Mouse (Mus musculus): ENCODE results near the gene H2al1i. TPM values are rescaled to one million over a fixed set of nuclear protein-coding genes. Genes with fewer than 3 reads are reported as not detected.
"Not testable (repeated sequence)": the region's sequence is repeated elsewhere in the genome, so short reads cannot be mapped to it uniquely, and the experiment has no call there.

Gene H2al1i
- not detected for total RNA-seq (2021)
- long read RNA-seq, experiment 1: 0 reads
- long read RNA-seq, experiment 2: 0 reads

- H3K27ac ChIP-seq; intact Hi-C loops (cut with DNase I); H3K4me3 ChIP-seq; DNase-seq: not testable (repeated sequence)
These were observed at the start of gene H2al1i for GRCm38 (mm10) chrX:11324359-11324758. Gene H2al1i (plus strand): TSS chrX:11324659.

- no peak overlapping the region for H3K4me3 ChIP-seq
- no peak for TF ChIP-seq CTCF (IDR thresholded peaks at IDR 0.05)
- no peak for DNase-seq
- H3K27ac ChIP-seq: no peak overlapping the region
- intact Hi-C loops (cut with DNase I): no loop called here
These were observed 47.4 kb upstream of the H2al1i start for GRCm38 (mm10) chrX:11277083-11277482.

DNA sequence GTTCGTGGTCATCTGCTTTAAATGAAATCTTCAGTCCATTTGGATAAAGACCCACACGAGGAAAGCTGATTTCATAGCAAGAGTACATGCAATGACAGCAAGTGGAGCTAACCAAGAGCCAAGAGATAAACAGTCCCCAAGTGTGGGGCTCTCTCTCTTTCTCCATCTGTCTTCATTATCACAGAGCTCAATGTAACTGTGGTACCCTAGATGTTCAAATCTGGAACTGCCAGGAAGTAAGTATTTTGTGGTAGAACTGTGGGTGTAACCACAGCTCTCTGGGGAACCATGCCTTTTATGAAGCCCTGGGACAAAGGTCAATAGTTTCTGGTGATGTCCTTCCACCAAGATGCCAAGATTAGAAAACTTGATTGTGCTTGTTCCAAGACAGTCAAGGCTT lies 43.7 kb upstream of the H2al1i start:
- Histone ChIP-seq H3K4me3 (no peak overlapping the region), H3K27ac (no peak overlapping the region)
- DNase-seq: no peak
- intact Hi-C loops (cut with DNase I): no loop called here
- TF ChIP-seq CTCF (IDR thresholded peaks at IDR 0.05): no peak

GRCm38 (mm10) chrX:11288306-11288882 lies 36.1 kb upstream of the H2al1i start:
- DNase-seq: no peak
- Histone ChIP-seq H3K4me3 (no peak overlapping the region), H3K27ac (no peak overlapping the region)
- TF ChIP-seq CTCF (IDR thresholded peaks at IDR 0.05): no peak
- intact Hi-C loops (cut with DNase I): no loop called here

DNA sequence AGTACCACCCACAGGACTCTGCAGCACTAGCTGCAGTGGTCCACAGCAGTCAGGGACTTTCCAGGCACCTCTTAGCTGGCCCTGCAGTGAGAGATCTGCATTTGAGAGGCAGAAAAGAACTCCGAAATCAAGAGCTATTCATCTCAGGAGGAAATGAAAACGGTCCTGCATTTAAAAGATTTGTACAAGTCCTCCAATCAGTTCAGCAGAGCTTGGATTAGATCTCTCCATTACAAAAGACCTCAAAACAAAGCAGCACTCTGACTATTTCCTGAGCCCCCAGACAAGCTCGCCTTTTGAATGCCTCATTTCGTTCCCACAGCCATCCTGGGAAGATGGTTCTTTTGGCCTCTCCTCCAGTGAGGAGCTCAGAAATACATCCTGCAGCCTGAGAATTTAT lies 35.2 kb upstream of the H2al1i start:
- Histone ChIP-seq H3K27ac (no peak overlapping the region), H3K4me3 (no peak overlapping the region)
- no peak for DNase-seq
- intact Hi-C loops (cut with DNase I): no loop called here
- no peak for TF ChIP-seq CTCF (IDR thresholded peaks at IDR 0.05)

GRCm38 (mm10) chrX:11298957-11299356 lies 25.5 kb upstream of the H2al1i start, which contains the start of gene H2al1a:
Gene H2al1a (plus strand): TSS chrX:11299257.
- intact Hi-C loops (cut with DNase I): not testable (repeated sequence)

DNA sequence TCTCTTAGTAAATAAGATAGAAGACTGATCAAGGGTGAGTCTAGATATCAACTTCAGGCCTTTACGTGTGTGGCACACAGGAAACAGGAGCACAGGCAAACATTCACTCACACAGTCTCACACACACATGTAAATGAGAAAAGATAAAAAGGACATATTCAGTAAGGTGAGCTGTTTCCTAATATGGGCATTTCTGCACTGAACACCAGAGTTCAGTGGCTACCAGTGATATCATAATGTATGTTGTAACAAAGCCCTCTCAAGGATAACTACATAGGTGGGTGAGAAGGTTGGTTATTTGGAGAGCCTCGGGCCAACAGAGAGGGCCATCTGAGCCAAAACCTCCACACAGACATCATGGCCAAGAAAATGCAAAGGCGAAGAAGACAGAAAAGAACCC lies 22.3 kb upstream of the H2al1i start, which contains the start of gene H2al1b:
Gene H2al1b (plus strand): TSS at position 301 of the 400 bp plus-strand sequence.
- H3K27ac ChIP-seq; DNase-seq; intact Hi-C loops (cut with DNase I); H3K4me3 ChIP-seq: not testable (repeated sequence)

More at GRCm38 (mm10) chrX:11298957-11299356, 25.5 kb upstream of the H2al1i start, which contains the start of gene H2al1a:
- H3K4me3 ChIP-seq, H3K27ac ChIP-seq, DNase-seq: not testable (repeated sequence)

DNA sequence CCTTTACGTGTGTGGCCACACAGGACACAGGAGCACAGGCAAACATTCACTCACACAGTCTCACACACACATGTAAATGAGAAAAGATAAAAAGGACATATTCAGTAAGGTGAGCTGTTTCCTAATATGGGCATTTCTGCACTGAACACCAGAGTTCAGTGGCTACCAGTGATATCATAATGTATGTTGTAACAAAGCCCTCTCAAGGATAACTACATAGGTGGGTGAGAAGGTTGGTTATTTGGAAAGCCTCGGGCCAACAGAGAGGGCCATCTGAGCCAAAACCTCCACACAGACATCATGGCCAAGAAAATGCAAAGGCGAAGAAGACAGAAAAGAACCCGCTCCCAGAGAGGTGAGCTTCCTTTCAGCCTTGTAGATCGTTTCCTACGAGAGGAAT lies 19.1 kb upstream of the H2al1i start, which contains the start of gene H2al1c:
Gene H2al1c (plus strand): TSS at position 301 of the 400 bp plus-strand sequence.
- H3K27ac ChIP-seq; intact Hi-C loops (cut with DNase I); DNase-seq; H3K4me3 ChIP-seq: not testable (repeated sequence)

GRCm38 (mm10) chrX:11308524-11308923 lies 15.9 kb upstream of the H2al1i start, which contains the start of gene H2al1d:
Gene H2al1d (plus strand): TSS chrX:11308824.
- H3K4me3 ChIP-seq; DNase-seq; intact Hi-C loops (cut with DNase I); H3K27ac ChIP-seq: not testable (repeated sequence)

- DNase-seq: not testable (repeated sequence)
These were observed 12.8 kb upstream of the H2al1i start, which contains the start of gene H2al1e for GRCm38 (mm10) chrX:11311634-11312033. Gene H2al1e (plus strand): TSS chrX:11311934.

DNA sequence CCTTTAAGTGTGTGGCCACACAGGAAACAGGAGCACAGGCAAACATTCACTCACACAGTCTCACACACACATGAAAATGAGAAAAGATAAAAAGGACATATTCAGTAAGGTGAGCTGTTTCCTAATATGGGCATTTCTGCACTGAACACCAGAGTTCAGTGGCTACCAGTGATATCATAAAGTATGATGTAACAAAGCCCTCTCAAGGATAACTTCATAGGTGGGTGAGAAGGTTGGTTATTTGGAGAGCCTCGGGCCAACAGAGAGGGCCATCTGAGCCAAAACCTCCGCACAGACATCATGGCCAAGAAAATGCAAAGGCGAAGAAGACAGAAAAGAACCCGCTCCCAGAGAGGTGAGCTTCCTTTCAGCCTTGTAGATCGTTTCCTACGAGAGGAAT lies 9.6 kb upstream of the H2al1i start, which contains the start of gene H2al1f:
Gene H2al1f (plus strand): TSS at position 301 of the 400 bp plus-strand sequence.
- H3K27ac ChIP-seq; H3K4me3 ChIP-seq; intact Hi-C loops (cut with DNase I); DNase-seq: not testable (repeated sequence)

More at GRCm38 (mm10) chrX:11311634-11312033, 12.8 kb upstream of the H2al1i start, which contains the start of gene H2al1e:
- H3K27ac ChIP-seq; H3K4me3 ChIP-seq; intact Hi-C loops (cut with DNase I): not testable (repeated sequence)

DNA sequence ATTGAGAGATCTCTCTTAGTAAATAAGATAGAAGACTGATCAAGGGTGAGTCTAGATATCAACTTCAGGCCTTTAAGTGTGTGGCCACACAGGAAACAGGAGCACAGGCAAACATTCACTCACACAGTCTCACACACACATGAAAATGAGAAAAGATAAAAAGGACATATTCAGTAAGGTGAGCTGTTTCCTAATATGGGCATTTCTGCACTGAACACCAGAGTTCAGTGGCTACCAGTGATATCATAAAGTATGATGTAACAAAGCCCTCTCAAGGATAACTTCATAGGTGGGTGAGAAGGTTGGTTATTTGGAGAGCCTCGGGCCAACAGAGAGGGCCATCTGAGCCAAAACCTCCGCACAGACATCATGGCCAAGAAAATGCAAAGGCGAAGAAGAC lies 6.5 kb upstream of the H2al1i start, which contains the start of gene H2al1g:
Gene H2al1g (plus strand): TSS at position 301 of the 400 bp plus-strand sequence.
- DNase-seq; intact Hi-C loops (cut with DNase I); H3K27ac ChIP-seq; H3K4me3 ChIP-seq: not testable (repeated sequence)

GRCm38 (mm10) chrX:11321192-11321591 lies 3.3 kb upstream of the H2al1i start, which contains the start of gene H2al1h:
Gene H2al1h (plus strand): TSS chrX:11321492.
- H3K27ac ChIP-seq; intact Hi-C loops (cut with DNase I); H3K4me3 ChIP-seq; DNase-seq: not testable (repeated sequence)

DNA sequence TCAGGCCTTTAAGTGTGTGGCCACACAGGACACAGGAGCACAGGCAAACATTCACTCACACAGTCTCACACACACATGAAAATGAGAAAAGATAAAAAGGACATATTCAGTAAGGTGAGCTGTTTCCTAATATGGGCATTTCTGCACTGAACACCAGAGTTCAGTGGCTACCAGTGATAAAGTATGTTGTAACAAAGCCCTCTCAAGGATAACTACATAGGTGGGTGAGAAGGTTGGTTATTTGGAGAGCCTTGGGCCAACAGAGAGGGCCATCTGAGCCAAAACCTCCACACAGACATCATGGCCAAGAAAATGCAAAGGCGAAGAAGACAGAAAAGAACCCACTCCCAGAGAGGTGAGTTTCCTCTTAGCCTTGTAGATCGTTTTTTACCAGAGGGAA lies 3.1 kb downstream of the H2al1i start, which contains the start of gene H2al1j:
Gene H2al1j (plus strand): TSS at position 301 of the 400 bp plus-strand sequence.
- DNase-seq; H3K27ac ChIP-seq; H3K4me3 ChIP-seq; intact Hi-C loops (cut with DNase I): not testable (repeated sequence)
